Mouse (Mus musculus): Measurements from ENCODE around the gene Cdh13. TPM values are rescaled to one million over a fixed set of nuclear protein-coding genes. Genes with fewer than 3 reads are reported as not detected.
"Not testable (repeated sequence)": the region's sequence is repeated elsewhere in the genome, so short reads cannot be mapped to it uniquely, and the experiment has no call there.

The Cdh13 gene
- polyA plus RNA-seq, 1 experiment, result not detected

DNA sequence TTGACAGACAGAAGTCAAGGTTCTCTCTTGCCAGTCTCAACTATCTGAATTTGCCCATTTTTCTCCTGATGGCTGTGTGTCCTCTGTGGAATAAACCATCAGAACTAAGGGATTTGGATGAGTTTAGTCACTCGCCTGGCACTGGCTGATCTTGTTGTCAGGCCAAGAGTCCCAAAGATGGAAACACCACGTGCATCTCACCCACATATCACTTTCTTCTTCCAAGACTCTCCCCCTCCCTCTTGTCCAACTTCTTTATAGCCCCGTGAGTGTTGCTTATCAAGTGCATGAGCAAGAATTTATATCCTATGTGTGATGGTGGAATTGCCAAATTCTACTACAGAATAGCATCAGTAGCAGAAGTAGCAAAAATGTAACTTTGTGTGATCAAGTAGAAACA is 439.4 kb downstream of the Cdh13 start:
- H3K36me3 ChIP-seq (ENCODE audit: control insufficient read depth), result no peaks in the 10 kb centered on the region
- H3K27me3 ChIP-seq (ENCODE audit: control insufficient read depth), result no peaks in the 10 kb centered on the region; the same call in 1 of the 2 replicates
- peaks cover 30% of the 10 kb centered on the region for H3K9me3 ChIP-seq (ENCODE audit: control insufficient read depth, low read length)
- no peak overlapping the region for H3K4me3 ChIP-seq (replicated peaks)
- TF ChIP-seq GATA1 (IDR thresholded peaks at IDR 0.05; ENCODE audit: low read length), result no peak
- no peak for TF ChIP-seq TAL1 (IDR thresholded peaks at IDR 0.05; ENCODE audit: low read length)
- H3K4me1 ChIP-seq (ENCODE audit: control insufficient read depth), result no peaks in the 10 kb centered on the region

DNA sequence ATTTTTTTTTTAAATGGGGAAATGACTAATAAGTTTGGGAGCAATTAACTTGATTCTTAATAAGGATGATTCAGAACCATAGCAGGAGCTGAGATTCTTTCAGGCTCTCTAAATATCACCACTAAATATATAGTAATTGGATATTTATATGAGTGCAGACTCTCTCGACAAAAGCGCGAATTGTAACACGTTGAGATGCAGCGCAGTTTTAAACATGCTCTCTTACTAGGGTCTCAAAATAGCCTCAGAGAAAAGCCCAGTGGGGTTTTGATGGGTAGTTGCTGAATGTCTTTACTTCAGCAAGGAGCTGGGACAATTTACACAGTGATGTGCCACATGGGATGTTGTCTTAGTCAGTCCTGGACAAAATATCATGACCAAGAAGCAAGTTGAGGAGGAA is 442.1 kb downstream of the Cdh13 start:
- Histone ChIP-seq H3K27me3 (ENCODE audit: control insufficient read depth) (no peaks in the 10 kb centered on the region; the same call in 1 of the 2 replicates), H3K9me3 (ENCODE audit: control insufficient read depth, low read length) (peaks cover 37% of the 10 kb centered on the region), H3K4me3 (replicated peaks) (no peak overlapping the region), H3K4me1 (ENCODE audit: control insufficient read depth) (no peaks in the 10 kb centered on the region), H3K36me3 (ENCODE audit: control insufficient read depth) (no peaks in the 10 kb centered on the region)
- TF ChIP-seq GATA1 (IDR thresholded peaks at IDR 0.05; ENCODE audit: low read length) (no peak), TAL1 (IDR thresholded peaks at IDR 0.05; ENCODE audit: low read length) (no peak)

DNA sequence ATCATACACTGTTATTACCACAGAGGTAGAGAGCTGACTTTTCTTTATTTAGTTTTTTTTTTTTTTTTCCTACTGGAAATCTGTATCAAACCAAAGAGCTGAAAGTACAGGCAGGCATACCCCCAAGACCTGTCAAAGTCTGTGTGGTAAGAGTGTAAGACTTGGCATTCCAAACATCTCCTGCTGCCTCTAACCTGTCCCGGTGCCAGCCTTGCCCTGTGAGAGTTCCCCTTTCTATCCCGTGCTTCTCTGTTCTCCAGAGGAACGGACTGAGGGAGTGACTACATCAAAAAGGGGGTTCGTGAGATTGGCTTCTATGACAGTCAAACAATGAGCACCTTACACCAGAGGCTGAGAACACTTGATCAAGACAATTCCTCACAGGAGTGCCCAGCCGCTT is 458.2 kb downstream of the Cdh13 start:
- Histone ChIP-seq H3K27me3 (ENCODE audit: control insufficient read depth) (no peaks in the 10 kb centered on the region), H3K9me3 (ENCODE audit: control insufficient read depth, low read length) (peaks cover 86% of the 10 kb centered on the region), H3K36me3 (ENCODE audit: control insufficient read depth) (no peaks in the 10 kb centered on the region), H3K4me1 (ENCODE audit: control insufficient read depth) (no peaks in the 10 kb centered on the region), H3K4me3 (replicated peaks) (no peak overlapping the region)
- TF ChIP-seq TAL1 (IDR thresholded peaks at IDR 0.05; ENCODE audit: low read length), result no peak
- no peak for TF ChIP-seq GATA1 (IDR thresholded peaks at IDR 0.05; ENCODE audit: low read length)

DNA sequence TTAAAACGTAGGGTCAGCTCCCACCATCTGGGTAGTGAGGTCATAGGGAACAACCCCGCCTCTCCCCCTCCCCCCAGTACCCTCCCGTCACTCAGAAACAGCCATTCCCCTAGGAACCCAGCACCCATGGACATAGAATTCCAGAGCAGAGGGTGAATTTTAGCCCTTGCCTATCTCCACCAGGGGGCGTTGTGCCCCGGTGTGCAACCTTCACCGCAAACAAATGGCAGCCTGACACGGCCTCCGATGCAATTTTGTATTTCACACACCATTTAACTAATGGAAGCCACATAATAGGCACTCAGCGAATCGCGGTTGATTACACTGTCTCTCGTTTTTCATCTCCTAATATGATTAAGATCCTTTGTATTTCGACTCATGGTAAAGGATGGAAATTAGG is 461.5 kb downstream of the Cdh13 start:
- TF ChIP-seq GATA1 (IDR thresholded peaks at IDR 0.05; ENCODE audit: low read length), result no peak
- TF ChIP-seq TAL1 (IDR thresholded peaks at IDR 0.05; ENCODE audit: low read length), result no peak
- Histone ChIP-seq H3K27me3 (ENCODE audit: control insufficient read depth) (no peaks in the 10 kb centered on the region), H3K36me3 (ENCODE audit: control insufficient read depth) (no peaks in the 10 kb centered on the region), H3K4me1 (ENCODE audit: control insufficient read depth) (no peaks in the 10 kb centered on the region), H3K4me3 (replicated peaks) (no peak overlapping the region), H3K9me3 (ENCODE audit: control insufficient read depth, low read length) (peaks cover 88% of the 10 kb centered on the region)

DNA sequence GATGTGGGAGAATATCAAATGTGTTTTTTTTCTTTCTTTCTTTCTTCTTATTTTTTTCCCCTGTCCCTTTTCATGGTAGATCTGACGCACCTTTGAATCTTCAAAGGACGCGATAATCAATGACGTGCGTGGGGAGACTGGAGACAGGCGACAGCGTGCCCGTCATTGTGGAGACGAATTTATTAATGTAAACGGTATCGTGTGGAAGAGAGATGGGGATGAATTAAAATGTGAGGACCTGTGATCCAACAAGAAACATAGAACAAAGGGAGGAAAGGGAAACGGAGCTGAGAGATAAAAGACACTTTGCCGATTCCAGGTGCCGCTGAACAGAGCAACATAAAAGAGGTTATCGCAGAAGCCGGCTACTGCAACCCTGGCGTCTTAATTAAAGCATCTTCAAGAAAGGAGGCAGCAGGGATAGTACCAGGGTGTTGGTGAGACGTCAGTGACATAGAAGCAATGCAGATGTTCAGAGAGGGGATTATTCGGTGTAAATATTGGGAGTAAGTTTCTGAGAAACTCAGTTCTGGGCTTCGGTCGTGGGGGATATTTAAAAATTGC is 464.6 kb downstream of the Cdh13 start:
- Histone ChIP-seq H3K36me3 (ENCODE audit: control insufficient read depth) (no peaks in the 10 kb centered on the region), H3K27me3 (ENCODE audit: control insufficient read depth) (no peaks in the 10 kb centered on the region), H3K4me1 (ENCODE audit: control insufficient read depth) (no peaks in the 10 kb centered on the region), H3K9me3 (ENCODE audit: control insufficient read depth, low read length) (peaks cover 71% of the 10 kb centered on the region), H3K4me3 (replicated peaks) (no peak overlapping the region)
- TF ChIP-seq TAL1 (IDR thresholded peaks at IDR 0.05; ENCODE audit: low read length) (no peak), GATA1 (IDR thresholded peaks at IDR 0.05; ENCODE audit: low read length) (no peak)

DNA sequence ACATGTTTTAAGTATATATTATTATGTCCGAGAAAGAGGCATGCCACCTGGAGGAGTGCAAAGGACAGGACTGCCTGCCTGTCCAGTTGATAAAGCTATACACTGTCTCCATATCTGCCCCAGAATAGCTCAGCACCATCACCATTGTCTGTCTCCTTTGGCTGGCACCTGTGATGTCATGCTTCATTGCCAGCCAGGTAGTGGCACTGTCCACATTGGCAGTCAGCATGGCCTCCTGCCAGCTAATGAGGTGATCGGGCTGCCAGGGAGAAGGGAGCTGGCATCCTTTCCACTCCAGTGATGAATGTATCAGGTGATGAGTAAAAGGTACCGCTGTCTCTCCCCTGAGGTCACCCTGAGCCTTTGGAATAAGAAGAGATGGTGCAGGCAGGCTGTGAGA is 465.7 kb downstream of the Cdh13 start:
- H3K36me3 ChIP-seq (ENCODE audit: control insufficient read depth), result no peaks in the 10 kb centered on the region
- H3K4me3 ChIP-seq (replicated peaks), result no peak overlapping the region
- H3K27me3 ChIP-seq (ENCODE audit: control insufficient read depth), result no peaks in the 10 kb centered on the region
- H3K4me1 ChIP-seq (ENCODE audit: control insufficient read depth), result no peaks in the 10 kb centered on the region
- peaks cover 72% of the 10 kb centered on the region for H3K9me3 ChIP-seq (ENCODE audit: control insufficient read depth, low read length)
- TF ChIP-seq GATA1 (IDR thresholded peaks at IDR 0.05; ENCODE audit: low read length) (no peak), TAL1 (IDR thresholded peaks at IDR 0.05; ENCODE audit: low read length) (no peak)

DNA sequence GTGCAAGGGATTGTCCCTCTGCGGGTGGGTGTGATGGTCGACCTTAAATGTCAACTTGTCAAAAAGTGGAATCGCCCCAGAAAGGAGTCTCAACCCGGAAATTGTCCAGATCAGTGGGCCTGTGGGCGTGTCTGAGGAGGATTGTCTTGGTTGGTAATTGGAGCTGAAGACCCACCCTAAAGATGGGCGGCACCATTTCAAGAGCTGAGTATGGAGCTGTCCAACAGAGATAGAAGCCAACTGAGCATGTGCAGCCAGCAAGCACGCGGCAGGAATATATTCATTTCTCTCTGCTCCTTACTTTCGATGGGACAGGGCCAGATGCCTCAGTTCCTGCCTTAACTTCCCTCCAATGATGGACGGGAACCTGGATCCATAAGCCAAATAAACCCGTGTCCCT is 466.3 kb downstream of the Cdh13 start:
- TF ChIP-seq TAL1 (IDR thresholded peaks at IDR 0.05; ENCODE audit: low read length), result no peak
- TF ChIP-seq GATA1 (IDR thresholded peaks at IDR 0.05; ENCODE audit: low read length), result no peak
- Histone ChIP-seq H3K36me3 (ENCODE audit: control insufficient read depth) (no peaks in the 10 kb centered on the region), H3K9me3 (ENCODE audit: control insufficient read depth, low read length) (peaks cover 71% of the 10 kb centered on the region), H3K27me3 (ENCODE audit: control insufficient read depth) (no peaks in the 10 kb centered on the region), H3K4me3 (replicated peaks) (no peak overlapping the region), H3K4me1 (ENCODE audit: control insufficient read depth) (no peaks in the 10 kb centered on the region)

DNA sequence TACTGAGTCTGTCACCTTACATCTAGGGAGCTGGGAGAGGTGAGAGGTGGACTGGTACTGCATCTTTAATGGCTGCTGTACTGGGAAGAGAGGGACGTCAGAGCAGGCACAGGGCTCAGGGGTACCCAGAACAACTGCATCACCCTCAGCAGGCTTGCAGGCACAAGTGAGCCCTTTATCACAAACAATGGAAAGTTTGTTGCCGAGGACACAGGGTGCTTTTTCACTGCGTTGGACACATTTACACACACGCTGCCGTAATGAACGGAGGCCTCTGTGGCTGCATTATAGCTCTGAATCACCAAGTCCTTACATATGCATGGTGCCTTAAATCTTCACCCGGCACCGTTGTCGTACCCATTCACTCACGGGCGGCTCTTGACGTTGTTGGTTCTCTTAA is 470.2 kb downstream of the Cdh13 start:
- no peaks in the 10 kb centered on the region for H3K4me1 ChIP-seq (ENCODE audit: control insufficient read depth)
- peaks cover 46% of the 10 kb centered on the region for H3K9me3 ChIP-seq (ENCODE audit: control insufficient read depth, low read length)
- TF ChIP-seq GATA1 (IDR thresholded peaks at IDR 0.05; ENCODE audit: low read length) (no peak), TAL1 (IDR thresholded peaks at IDR 0.05; ENCODE audit: low read length) (no peak)
- H3K4me3 ChIP-seq (replicated peaks), result no peak overlapping the region
- no peaks in the 10 kb centered on the region for H3K27me3 ChIP-seq (ENCODE audit: control insufficient read depth)
- H3K36me3 ChIP-seq (ENCODE audit: control insufficient read depth), result no peaks in the 10 kb centered on the region

DNA sequence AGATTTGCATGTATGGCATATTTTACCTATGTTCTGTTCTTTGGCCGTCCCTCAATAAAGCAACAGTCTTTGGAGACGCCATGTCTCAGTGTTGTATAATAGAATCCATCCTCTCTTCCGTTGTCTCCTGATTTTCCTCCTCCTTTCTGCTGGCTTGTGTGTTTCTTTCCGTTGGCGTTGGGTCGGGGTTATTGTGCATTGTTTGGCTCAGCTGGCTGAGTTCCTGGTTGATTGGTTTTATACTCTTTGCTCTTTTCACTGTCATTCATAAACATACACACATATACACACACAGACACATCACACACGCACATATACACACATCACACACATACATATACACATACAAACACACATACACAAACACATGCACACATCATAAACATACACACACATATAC is 470.6 kb downstream of the Cdh13 start:
- TF ChIP-seq GATA1 (IDR thresholded peaks at IDR 0.05; ENCODE audit: low read length) (no peak), TAL1 (IDR thresholded peaks at IDR 0.05; ENCODE audit: low read length) (no peak)
- H3K9me3 ChIP-seq (ENCODE audit: control insufficient read depth, low read length), result peaks cover 42% of the 10 kb centered on the region
- no peaks in the 10 kb centered on the region for H3K4me1 ChIP-seq (ENCODE audit: control insufficient read depth)
- no peaks in the 10 kb centered on the region for H3K27me3 ChIP-seq (ENCODE audit: control insufficient read depth)
- no peak overlapping the region for H3K4me3 ChIP-seq (replicated peaks)
- no peaks in the 10 kb centered on the region for H3K36me3 ChIP-seq (ENCODE audit: control insufficient read depth)

DNA sequence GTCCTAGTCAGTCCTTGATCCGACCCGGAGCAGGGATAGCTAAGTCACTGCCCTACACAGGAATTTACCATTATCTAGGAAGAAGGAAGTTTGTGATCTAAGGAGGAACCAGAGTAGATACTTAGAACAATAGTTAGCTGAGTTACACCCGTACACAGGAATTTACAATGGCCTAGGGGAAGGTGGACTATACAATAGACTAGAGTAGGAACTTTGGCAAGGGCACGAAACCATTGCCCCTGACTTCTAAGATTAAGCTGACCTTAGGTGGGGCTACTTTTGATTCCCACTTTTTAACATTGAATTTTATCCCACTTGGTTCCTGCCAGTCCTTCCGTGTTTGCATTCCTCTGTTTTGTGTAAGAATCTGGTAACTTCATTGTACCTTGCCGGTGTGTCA is 494.0 kb downstream of the Cdh13 start:
- not testable (repeated sequence) for H3K4me1 ChIP-seq (ENCODE audit: control insufficient read depth); H3K36me3 ChIP-seq (ENCODE audit: control insufficient read depth); H3K27me3 ChIP-seq (ENCODE audit: control insufficient read depth); H3K4me3 ChIP-seq (replicated peaks)
- peaks cover 35% of the 10 kb centered on the region for H3K9me3 ChIP-seq (ENCODE audit: control insufficient read depth, low read length)

Data from erythroblast, embryonic 14.5 days (primary cell).